Mouse (Mus musculus): ENCODE data around the gene Atg16l1. TPM values are rescaled to one million over a fixed set of nuclear protein-coding genes. Genes with fewer than 3 reads are reported as not detected.
"Not testable (repeated sequence)": the region's sequence is repeated elsewhere in the genome, so short reads cannot be mapped to it uniquely, and the experiment has no call there.

The Atg16l1 gene
- polyA plus RNA-seq, 1 experiment from 2014 or later: 21.8 TPM

DNA sequence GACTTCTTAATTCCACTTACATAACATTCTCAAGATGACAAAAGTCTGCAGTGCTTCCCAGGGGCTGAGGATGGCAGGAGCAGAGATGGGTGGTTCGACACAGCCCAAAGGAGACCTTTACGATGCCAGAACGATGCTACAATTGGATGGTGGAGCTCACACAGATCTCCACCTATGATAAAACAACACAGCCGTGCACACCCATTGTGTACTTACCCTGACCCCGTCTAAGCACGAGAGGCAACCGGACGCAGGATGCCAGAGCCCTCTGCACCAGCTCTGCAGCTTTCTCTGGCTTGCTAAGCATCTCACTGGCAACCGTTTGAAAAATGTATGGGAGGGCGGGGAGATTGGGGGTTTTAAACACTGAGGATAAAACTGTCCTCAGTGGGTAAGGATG is 56.4 kb downstream of the Atg16l1 start:
- no peak overlapping the region for H3K4me2 ChIP-seq
- no peaks in the 10 kb centered on the region for H3K27me3 ChIP-seq (replicated peaks)
- ATAC-seq (ENCODE audit: extremely low read depth, insufficient number of reproducible peaks, low FRiP score, low TSS enrichment): no peak
- no peaks in the 10 kb centered on the region for H3K4me1 ChIP-seq
- 0 out of 2 replicates have a peak, but pooled peaks cover 3% of the 10 kb centered on the region for H3K9me3 ChIP-seq
- no peak overlapping the region for H3K9ac ChIP-seq
- WGBS: 79% methylated on average over 10 of the region's 10 CpGs
- no peaks in the 10 kb centered on the region for H3K36me3 ChIP-seq
- H3K4me3 ChIP-seq: no peak overlapping the region
- H3K27ac ChIP-seq (replicated peaks): no peak overlapping the region

- WGBS: 73% methylated on average over 6 of the region's 6 CpGs
- H3K9ac ChIP-seq: no peak overlapping the region
- no peaks in the 10 kb centered on the region for H3K27me3 ChIP-seq (replicated peaks)
- no peaks in the 10 kb centered on the region for H3K4me1 ChIP-seq
- H3K4me3 ChIP-seq: no peak overlapping the region
- H3K9me3 ChIP-seq: 0 out of 2 replicates have a peak, but pooled peaks cover 3% of the 10 kb centered on the region
- no peak overlapping the region for H3K4me2 ChIP-seq
- no peak overlapping the region for H3K27ac ChIP-seq (replicated peaks)
- H3K36me3 ChIP-seq: no peaks in the 10 kb centered on the region
- no peak for ATAC-seq (ENCODE audit: extremely low read depth, insufficient number of reproducible peaks, low FRiP score, low TSS enrichment)
Observed at GRCm38 (mm10) chr1:87813155-87813554, 57.5 kb downstream of the Atg16l1 start.

DNA sequence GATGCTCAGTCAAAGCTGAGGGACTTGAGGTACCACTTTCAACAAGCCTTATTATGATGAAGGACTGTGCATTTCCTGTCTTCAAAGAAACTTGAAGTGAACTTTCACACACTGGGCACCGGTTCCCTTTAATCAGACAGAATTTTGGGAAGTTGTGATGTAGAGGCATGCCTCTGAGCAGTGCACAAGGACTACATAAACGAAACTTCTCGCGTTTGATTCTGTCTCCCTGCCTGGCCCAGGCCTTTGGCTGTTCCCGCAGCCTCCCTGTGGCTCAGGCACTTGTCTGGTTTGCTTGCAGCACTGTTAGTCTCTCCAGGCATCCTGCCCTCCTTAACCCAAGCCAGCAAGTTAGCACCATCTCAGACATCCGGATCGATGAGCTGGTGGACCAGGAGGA is 58.0 kb downstream of the Atg16l1 start:
- no peak overlapping the region for H3K27ac ChIP-seq (replicated peaks)
- no peaks in the 10 kb centered on the region for H3K27me3 ChIP-seq (replicated peaks)
- H3K36me3 ChIP-seq: no peaks in the 10 kb centered on the region
- 64% methylated on average over 7 of the region's 7 CpGs for WGBS
- no peaks in the 10 kb centered on the region for H3K4me1 ChIP-seq
- no peak overlapping the region for H3K4me2 ChIP-seq
- no peak overlapping the region for H3K9ac ChIP-seq
- H3K9me3 ChIP-seq: 0 out of 2 replicates have a peak, but pooled peaks cover 3% of the 10 kb centered on the region
- no peak overlapping the region for H3K4me3 ChIP-seq
- no peak for ATAC-seq (ENCODE audit: extremely low read depth, insufficient number of reproducible peaks, low FRiP score, low TSS enrichment)

GRCm38 (mm10) chr1:87824420-87824995 is 68.8 kb downstream of the Atg16l1 start:
- H3K27me3 ChIP-seq (replicated peaks): no peaks in the 10 kb centered on the region
- H3K9ac ChIP-seq: no peak overlapping the region
- WGBS: 77% methylated on average over 10 of the region's 10 CpGs
- ATAC-seq (ENCODE audit: extremely low read depth, insufficient number of reproducible peaks, low FRiP score, low TSS enrichment): no peak
- peaks cover 9% of the 10 kb centered on the region for H3K4me1 ChIP-seq
- no peak overlapping the region for H3K4me2 ChIP-seq
- no peaks in the 10 kb centered on the region for H3K9me3 ChIP-seq
- H3K36me3 ChIP-seq: no peaks in the 10 kb centered on the region
- H3K27ac ChIP-seq (replicated peaks): no peak overlapping the region
- H3K4me3 ChIP-seq: no peak overlapping the region

DNA sequence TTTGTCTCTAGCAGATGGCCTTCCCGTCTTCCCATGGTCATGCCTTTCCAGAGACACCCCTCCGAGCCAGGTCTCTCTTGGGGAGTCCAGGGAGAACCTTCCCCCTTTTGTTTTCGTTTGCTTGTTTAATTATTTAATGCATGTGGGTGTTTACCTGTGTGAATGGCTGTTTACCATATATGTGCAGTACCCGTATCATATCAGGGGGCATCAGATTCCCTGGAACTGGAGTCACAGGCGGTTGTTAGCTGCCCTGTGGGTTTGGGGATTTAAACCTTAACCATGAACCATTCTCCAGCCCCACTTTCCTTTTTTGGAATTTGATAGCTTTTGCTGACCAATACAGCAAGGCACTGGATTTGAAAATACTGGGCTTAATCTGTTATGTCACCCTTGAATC is 69.6 kb downstream of the Atg16l1 start:
- no peak for ATAC-seq (ENCODE audit: extremely low read depth, insufficient number of reproducible peaks, low FRiP score, low TSS enrichment)
- H3K36me3 ChIP-seq: no peaks in the 10 kb centered on the region
- H3K27ac ChIP-seq (replicated peaks): no peak overlapping the region
- no peak overlapping the region for H3K4me3 ChIP-seq
- 81% methylated on average over 5 of the region's 5 CpGs for WGBS
- H3K4me2 ChIP-seq: no peak overlapping the region
- no peaks in the 10 kb centered on the region for H3K9me3 ChIP-seq
- H3K27me3 ChIP-seq (replicated peaks): no peaks in the 10 kb centered on the region
- H3K4me1 ChIP-seq: peaks cover 14% of the 10 kb centered on the region
- H3K9ac ChIP-seq: no peak overlapping the region

DNA sequence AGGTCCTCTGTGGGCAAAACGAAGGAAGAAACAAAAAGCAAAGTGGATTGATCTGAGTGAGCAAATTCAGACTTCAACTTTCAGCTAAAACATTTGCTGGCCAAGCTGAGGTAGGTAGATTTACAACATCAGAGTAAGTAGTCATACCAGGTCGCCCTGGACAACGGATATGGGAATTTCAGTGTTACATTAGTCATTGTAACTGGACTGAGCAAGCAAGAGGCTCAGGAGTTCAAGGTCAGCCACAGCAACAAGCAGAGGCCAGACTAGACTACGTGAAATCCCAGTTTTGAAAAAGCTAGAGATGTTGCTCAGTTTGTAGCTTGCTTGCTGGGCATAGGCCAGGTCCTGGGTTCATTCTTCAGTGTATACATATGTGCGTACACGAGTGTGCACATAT is 70.3 kb downstream of the Atg16l1 start:
- Histone ChIP-seq H3K4me2 (no peak overlapping the region), H3K4me1 (peaks cover 14% of the 10 kb centered on the region), H3K9ac (no peak overlapping the region), H3K27ac (replicated peaks) (no peak overlapping the region), H3K9me3 (no peaks in the 10 kb centered on the region), H3K27me3 (replicated peaks) (no peaks in the 10 kb centered on the region), H3K36me3 (no peaks in the 10 kb centered on the region), H3K4me3 (no peak overlapping the region)
- ATAC-seq (ENCODE audit: extremely low read depth, insufficient number of reproducible peaks, low FRiP score, low TSS enrichment): no peak
- 79% methylated on average over 6 of the region's 6 CpGs for WGBS

DNA sequence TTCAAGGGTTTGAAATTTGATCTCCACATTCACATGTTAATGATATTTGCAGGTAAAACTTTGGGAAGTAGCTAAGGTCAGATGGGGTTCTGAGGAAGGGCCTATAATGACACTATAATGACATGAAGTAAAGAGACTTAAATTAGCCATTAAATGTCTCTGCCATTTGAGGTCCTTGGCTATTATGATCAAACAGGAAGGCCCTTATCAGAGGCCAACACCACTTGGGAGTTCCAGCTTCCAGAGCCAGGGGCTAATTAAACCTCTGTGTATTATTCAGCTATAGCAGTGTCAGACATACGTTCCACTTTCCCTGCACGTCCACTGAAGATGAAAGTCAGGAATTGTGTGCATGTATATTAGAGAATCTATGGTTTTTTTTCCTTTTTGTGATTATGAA is 70.8 kb downstream of the Atg16l1 start:
- Histone ChIP-seq H3K27ac (replicated peaks) (no peak overlapping the region), H3K4me1 (peaks cover 14% of the 10 kb centered on the region), H3K9me3 (no peaks in the 10 kb centered on the region), H3K4me3 (no peak overlapping the region), H3K36me3 (no peaks in the 10 kb centered on the region), H3K27me3 (replicated peaks) (no peaks in the 10 kb centered on the region), H3K9ac (no peak overlapping the region), H3K4me2 (no peak overlapping the region)
- ATAC-seq (ENCODE audit: extremely low read depth, insufficient number of reproducible peaks, low FRiP score, low TSS enrichment): no peak
- 63% methylated on average over 2 of the region's 2 CpGs for WGBS

DNA sequence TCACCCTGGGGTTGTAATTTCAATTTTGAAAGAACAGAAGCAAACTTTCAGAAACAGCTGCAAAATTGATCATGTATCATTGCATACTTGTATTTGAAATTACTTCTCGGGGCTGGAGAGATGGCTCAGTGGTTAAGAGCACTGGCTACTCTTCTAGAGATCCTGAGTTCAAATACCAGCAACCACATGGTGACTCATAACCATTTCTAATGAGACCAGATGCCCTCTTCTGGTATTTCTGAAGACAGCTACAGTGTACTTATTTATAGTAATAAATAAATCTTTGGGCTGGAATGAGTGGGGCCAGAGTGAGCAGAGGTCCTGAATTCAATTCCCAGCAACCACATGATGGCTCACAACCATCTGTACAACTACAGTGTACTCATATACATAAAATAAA is 71.8 kb downstream of the Atg16l1 start:
- H3K9me3 ChIP-seq; H3K4me3 ChIP-seq; H3K4me2 ChIP-seq; H3K9ac ChIP-seq; H3K27ac ChIP-seq (replicated peaks); H3K27me3 ChIP-seq (replicated peaks); ATAC-seq (ENCODE audit: extremely low read depth, insufficient number of reproducible peaks, low FRiP score, low TSS enrichment); H3K36me3 ChIP-seq: not testable (repeated sequence)
- H3K4me1 ChIP-seq: peaks cover 14% of the 10 kb centered on the region
- WGBS: 77% methylated on average over 1 of the region's 1 CpGs

GRCm38 (mm10) chr1:87828185-87828584 is 72.5 kb downstream of the Atg16l1 start:
- peaks cover 14% of the 10 kb centered on the region for H3K4me1 ChIP-seq
- H3K27ac ChIP-seq (replicated peaks): no peak overlapping the region
- H3K36me3 ChIP-seq: no peaks in the 10 kb centered on the region
- no peak for ATAC-seq (ENCODE audit: extremely low read depth, insufficient number of reproducible peaks, low FRiP score, low TSS enrichment)
- 57% methylated on average over 9 of the region's 9 CpGs for WGBS
- no peaks in the 10 kb centered on the region for H3K9me3 ChIP-seq
- H3K27me3 ChIP-seq (replicated peaks): no peaks in the 10 kb centered on the region
- H3K4me2 ChIP-seq: no peak overlapping the region
- H3K9ac ChIP-seq: no peak overlapping the region
- H3K4me3 ChIP-seq: no peak overlapping the region

DNA sequence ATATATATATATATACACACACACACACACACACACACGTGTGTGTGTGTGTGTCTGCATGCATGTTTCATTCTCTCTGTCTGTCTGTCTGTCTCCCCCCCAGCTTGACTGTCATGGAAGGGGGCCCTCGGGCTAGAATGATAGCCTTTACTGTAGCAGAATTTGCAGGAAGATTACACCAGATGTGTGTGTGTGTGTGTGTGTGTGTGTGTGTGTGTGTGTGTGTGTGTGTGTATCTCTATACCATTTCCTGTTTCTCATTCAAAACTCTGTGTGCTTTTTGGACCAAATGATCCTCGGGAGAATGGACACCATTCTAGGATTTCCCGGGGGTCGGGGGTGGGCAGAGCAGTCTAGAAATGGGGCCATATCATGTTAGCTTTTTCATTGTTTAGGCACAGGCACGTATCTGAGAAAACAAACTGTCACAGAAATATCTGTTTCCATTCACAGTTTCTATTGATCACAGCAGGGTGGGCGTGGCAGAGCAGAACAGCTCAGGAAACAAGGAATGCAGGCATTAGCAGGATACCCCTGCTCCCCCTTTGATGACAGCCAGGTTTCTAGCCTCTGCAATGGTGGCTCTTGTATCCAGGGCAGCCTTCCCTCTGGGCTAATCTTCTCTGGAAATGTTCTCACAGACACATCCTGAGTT is 73.4 kb downstream of the Atg16l1 start:
- Histone ChIP-seq H3K36me3 (no peaks in the 10 kb centered on the region), H3K9me3 (no peaks in the 10 kb centered on the region), H3K27me3 (replicated peaks) (no peaks in the 10 kb centered on the region), H3K4me2 (no peak overlapping the region), H3K9ac (no peak overlapping the region), H3K27ac (replicated peaks) (no peak overlapping the region), H3K4me1 (peaks cover 14% of the 10 kb centered on the region), H3K4me3 (no peak overlapping the region)
- WGBS: 46% methylated on average over 7 of the region's 7 CpGs
- ATAC-seq (ENCODE audit: extremely low read depth, insufficient number of reproducible peaks, low FRiP score, low TSS enrichment): no peak

GRCm38 (mm10) chr1:87829621-87830211 is 74.0 kb downstream of the Atg16l1 start:
- no peak overlapping the region for H3K4me3 ChIP-seq
- WGBS: 50% methylated on average over 6 of the region's 6 CpGs
- H3K4me2 ChIP-seq: no peak overlapping the region
- no peaks in the 10 kb centered on the region for H3K27me3 ChIP-seq (replicated peaks)
- H3K9me3 ChIP-seq: no peaks in the 10 kb centered on the region
- peaks cover 14% of the 10 kb centered on the region for H3K4me1 ChIP-seq
- H3K36me3 ChIP-seq: no peaks in the 10 kb centered on the region
- H3K9ac ChIP-seq: no peak overlapping the region
- H3K27ac ChIP-seq (replicated peaks): 0 out of 2 replicates have a peak overlapping the region, but pooled peaks have one; percentile 6
- ATAC-seq (ENCODE audit: extremely low read depth, insufficient number of reproducible peaks, low FRiP score, low TSS enrichment): no peak

DNA sequence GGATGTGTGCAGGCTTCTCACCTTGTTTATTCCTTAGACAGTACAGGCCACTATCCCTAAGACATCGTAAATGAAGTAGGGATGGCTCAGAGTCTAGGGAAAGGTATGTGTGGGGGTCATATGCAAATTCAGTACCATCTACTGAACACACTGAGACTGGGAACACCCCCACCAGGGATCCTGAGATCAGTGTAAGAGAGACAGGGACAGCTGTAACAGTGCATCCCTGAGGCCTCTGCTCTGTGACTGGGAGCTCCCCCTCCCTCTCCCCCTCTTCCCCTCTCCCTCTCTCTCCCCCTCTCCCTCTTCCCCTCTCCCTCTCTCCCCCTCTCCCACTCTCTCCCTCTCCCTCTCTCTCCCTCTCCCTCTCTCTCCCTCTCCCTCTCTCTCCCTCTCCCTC is 80.8 kb downstream of the Atg16l1 start:
- 70% methylated on average over 1 of the region's 1 CpGs for WGBS

More for the DNA sequence above, 80.8 kb downstream of the Atg16l1 start:
- H3K36me3 ChIP-seq: no peaks in the 10 kb centered on the region
- H3K4me1 ChIP-seq: no peaks in the 10 kb centered on the region
- no peak overlapping the region for H3K4me2 ChIP-seq
- H3K27me3 ChIP-seq (replicated peaks): no peaks in the 10 kb centered on the region
- H3K9ac ChIP-seq: no peak overlapping the region
- H3K27ac ChIP-seq (replicated peaks): no peak overlapping the region
- no peaks in the 10 kb centered on the region for H3K9me3 ChIP-seq
- no peak for ATAC-seq (ENCODE audit: extremely low read depth, insufficient number of reproducible peaks, low FRiP score, low TSS enrichment)
- no peak overlapping the region for H3K4me3 ChIP-seq

Data from heart, embryonic 13.5 days (tissue).